In genomic region chr16:76761848-76762247, GRCm38 (mm10) we compare ENCODE assay signal across 16 mouse cellular contexts.
"Had no signal": no experiment of that assay in that cellular context is flagged by ENCODE, and none has a peak within 500 bp of the region (broad histone marks: within the 10 kb centered on the region; RNA-seq: fewer than 3 reads in every experiment).

No protein-coding gene starts in this region.

- H3K27ac ChIP-seq: left cerebral cortex, adult 2 months; limb, embryonic 10.5 days; liver, embryonic 14.5 days; lung, embryonic 15.5 days; macrophage; midbrain, embryonic 12.5 days; neural tube, embryonic 15.5 days; stomach, postnatal 0 days had no signal

- DNase-seq: kidney, adult 8-10 months; kidney, postnatal 25 days; right cerebral cortex, adult 18-20 months; right cerebral cortex, postnatal 25 days; thymus, postnatal 4 days had no signal

- H3K9ac ChIP-seq: liver, embryonic 14.5 days; lung, embryonic 15.5 days; midbrain, embryonic 12.5 days; neural tube, embryonic 15.5 days had no signal

- H3K4me1 ChIP-seq: midbrain, embryonic 12.5 days; neural tube, embryonic 15.5 days had no signal

- H3K27me3 ChIP-seq: lung, embryonic 15.5 days; megakaryocyte, embryonic 14.5 days; midbrain, embryonic 12.5 days; neural tube, embryonic 15.5 days had no signal

- H3K4me2 ChIP-seq: lung, embryonic 15.5 days; midbrain, embryonic 12.5 days; neural tube, embryonic 15.5 days had no signal

- H3K4me3 ChIP-seq: left cerebral cortex, adult 2 months; limb, embryonic 10.5 days; lung, embryonic 15.5 days; megakaryocyte, embryonic 14.5 days; midbrain, embryonic 12.5 days; myocyte; neural tube, embryonic 15.5 days had no signal

- H3K9me3 ChIP-seq: limb, embryonic 10.5 days; lung, embryonic 15.5 days; megakaryocyte, embryonic 14.5 days; midbrain, embryonic 12.5 days; neural tube, embryonic 15.5 days had no signal

- ATAC-seq: intestine, embryonic 16.5 days had no signal

- H3K36me3 ChIP-seq: limb, embryonic 10.5 days; lung, embryonic 15.5 days; midbrain, embryonic 12.5 days; neural tube, embryonic 15.5 days had no signal
